Mouse (Mus musculus) gastrocnemius, postnatal 10 days (tissue): ENCODE measurements around the gene Ankrd33. TPM values are rescaled to one million over a fixed set of nuclear protein-coding genes. Genes with fewer than 3 reads are reported as not detected.

Source experiments
- DNase-seq: peaks from one replicate; pipeline ENCODE4 v3.0.0; 2021; ENCODE audit warnings: mixed read lengths
- long read RNA-seq, 2 experiments: library from polyadenylated mRNA; stranded (forward); transcript quantifications; one replicate each; pipeline ENCODE4 v2.0.0; 2021
- total RNA-seq, 2 experiments: library from RNA; stranded (reverse); gene quantifications; 2 replicates each; pipeline ENCODE4 v1.2.3; 2021

Ankrd33 gene
- not detected for total RNA-seq
- long read RNA-seq, experiment 1, result 0 reads
- long read RNA-seq, experiment 2, result 0 reads

- DNase-seq, result no peak
Measured at GRCm38 (mm10) chr15:101115511-101116110, at the start of gene Ankrd33. Gene Ankrd33 (plus strand): TSS chr15:101115755.

DNA sequence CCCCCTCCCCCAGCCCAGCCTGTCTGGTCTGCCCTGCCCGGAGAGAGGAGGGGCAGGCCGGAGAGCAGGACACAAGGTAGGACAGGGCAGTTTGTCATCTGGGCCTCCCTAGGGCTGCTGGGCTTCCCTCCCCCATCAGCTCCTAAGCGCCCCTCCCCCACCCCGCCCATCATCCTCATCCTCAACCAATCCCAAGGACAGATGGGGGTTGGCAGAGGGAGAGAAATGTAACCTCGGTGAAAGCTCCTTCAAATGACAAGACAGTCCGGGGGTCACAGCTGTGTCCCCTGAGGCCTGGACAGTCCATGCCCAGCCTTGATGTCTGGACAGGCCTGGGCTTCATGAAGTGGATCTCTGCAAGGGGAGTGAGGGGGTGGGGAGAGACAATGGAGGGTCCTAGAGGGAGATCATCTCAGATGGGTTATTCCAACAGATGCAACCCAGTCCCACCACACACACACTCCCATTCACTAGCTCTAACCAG, 49.1 kb upstream of the Ankrd33 start:
- DNase-seq, result no peak

DNA sequence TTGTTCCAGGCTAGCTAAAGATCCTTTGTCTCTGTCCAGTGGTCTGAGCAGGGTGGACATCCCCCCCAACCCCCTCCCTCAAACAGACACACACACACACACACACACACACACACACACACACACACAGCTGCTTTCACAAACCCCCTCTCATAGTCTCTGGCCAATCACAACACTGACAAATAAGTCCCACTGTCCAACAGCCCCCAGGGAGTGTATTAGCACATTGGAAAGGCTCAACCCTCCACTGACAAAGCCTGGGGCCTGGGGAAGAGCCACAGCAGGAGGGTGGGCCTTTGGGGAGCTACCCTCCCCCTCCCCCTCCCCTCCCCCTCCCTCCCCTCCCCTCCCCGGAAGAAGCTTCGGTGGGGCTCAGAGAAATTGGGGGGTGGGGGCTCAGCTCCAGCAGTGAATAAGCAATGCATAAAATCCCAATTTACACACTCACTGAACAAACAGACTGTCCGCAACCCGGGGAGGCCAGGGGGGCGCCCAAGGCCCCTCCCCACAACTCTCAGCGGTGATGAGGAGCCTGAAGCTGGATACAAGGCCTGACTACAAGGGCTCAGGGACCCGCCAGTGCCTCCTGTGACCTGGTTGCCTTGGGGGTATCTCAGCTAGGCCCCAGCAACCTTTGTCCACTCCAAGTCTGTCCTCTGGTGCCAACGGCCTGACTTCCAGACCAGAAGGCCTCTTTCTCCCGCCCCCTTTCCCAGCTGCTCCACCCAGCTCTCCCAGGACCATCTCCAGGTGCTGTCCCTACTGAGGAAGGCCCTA, 48.4 kb upstream of the Ankrd33 start:
- DNase-seq, result no peak

DNA sequence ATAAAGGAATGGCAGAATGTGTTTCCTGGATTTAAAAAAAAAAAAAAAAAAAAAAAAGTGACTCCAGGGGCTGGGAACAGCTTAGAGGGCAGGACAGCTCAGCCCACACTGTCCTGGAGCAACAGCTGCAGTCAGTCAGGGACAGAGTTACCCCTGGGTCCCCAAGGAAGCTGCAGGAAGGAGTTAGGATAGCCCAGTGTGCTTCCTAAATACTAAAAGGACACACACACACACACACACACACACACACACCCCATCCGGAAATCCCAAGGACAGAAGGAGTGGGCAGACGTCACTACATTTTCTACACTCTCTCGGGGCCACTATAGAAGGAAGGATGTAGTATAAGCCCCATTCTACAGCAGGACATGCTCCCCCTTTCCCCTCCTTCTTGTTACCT, 47.5 kb upstream of the Ankrd33 start:
- no peak for DNase-seq

DNA sequence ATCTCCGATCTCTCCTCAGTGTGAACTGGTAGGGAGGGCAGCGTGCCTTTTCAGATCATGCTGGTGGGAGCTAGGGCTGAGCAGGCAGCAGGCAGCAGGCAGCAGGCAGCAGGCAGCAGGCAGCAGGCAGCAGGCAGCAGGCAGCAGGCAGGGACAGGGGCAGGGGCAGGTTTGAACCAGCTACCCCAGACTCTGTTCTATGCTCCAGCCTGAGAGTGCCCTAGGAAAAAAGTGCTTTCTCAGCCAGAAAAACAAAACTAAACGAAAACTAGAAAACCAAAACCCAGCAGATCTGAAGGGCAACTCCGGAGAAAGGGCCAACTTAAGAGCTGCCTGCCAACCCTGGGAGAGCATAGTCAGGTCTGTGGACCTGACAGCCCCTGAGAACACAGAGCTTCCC, 46.9 kb upstream of the Ankrd33 start:
- no peak for DNase-seq

- no peak for DNase-seq
Measured at GRCm38 (mm10) chr15:101069641-101070190, 45.8 kb upstream of the Ankrd33 start.

- no peak for DNase-seq
Measured at GRCm38 (mm10) chr15:101070762-101071161, 44.8 kb upstream of the Ankrd33 start.

GRCm38 (mm10) chr15:101072736-101073135, 42.8 kb upstream of the Ankrd33 start:
- DNase-seq, result no peak

- DNase-seq, result no peak
Measured at GRCm38 (mm10) chr15:101074067-101074466, 41.5 kb upstream of the Ankrd33 start.

- no peak for DNase-seq
Measured at GRCm38 (mm10) chr15:101075150-101075549, 40.4 kb upstream of the Ankrd33 start.

- DNase-seq, result no peak
Measured at GRCm38 (mm10) chr15:101075656-101076055, 39.9 kb upstream of the Ankrd33 start.

DNA sequence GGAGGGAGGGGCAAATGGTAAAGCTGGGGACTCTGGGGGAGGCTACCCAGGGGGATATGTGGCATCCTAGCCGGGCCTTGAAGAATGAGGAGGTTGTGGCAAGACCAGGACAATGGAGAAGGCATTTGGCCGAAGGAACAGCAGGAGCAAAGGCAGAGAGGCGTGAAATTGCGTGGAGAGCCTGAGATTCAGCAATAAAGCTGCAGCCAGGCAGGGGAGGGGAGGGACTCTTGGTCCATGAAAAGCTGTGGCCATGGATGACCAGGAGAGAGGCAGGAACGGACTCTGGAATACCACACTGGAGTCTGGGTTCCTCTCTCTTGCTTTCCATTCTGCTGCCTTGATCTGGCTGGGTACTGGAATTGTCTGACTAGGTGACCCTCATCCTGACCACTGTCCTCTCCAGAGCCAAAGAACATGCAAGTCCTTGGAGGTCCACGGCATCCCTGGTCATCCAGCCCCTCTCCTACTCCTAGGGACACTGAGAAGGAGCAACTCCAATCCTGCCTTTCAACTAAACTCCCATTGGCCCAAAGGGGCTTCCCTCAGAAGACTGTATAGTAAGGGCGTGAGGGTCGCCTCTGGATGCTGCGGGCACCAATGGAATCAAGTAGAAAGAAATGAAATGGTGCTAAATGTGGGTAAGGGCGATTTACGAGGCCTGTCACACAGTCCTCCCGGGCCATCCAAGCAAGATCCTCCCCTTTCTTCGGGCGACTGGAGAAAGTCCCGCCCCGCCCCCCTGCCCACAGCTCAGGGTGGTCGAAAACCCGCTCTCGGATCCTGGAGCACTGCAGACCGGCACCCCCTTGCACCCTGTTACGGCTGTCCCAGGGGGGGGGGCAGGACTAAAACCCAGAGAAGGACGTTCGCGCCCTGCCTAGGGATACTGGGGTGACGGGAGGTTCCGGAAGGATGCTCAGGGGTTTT, 39.2 kb upstream of the Ankrd33 start:
- no peak for DNase-seq

DNA sequence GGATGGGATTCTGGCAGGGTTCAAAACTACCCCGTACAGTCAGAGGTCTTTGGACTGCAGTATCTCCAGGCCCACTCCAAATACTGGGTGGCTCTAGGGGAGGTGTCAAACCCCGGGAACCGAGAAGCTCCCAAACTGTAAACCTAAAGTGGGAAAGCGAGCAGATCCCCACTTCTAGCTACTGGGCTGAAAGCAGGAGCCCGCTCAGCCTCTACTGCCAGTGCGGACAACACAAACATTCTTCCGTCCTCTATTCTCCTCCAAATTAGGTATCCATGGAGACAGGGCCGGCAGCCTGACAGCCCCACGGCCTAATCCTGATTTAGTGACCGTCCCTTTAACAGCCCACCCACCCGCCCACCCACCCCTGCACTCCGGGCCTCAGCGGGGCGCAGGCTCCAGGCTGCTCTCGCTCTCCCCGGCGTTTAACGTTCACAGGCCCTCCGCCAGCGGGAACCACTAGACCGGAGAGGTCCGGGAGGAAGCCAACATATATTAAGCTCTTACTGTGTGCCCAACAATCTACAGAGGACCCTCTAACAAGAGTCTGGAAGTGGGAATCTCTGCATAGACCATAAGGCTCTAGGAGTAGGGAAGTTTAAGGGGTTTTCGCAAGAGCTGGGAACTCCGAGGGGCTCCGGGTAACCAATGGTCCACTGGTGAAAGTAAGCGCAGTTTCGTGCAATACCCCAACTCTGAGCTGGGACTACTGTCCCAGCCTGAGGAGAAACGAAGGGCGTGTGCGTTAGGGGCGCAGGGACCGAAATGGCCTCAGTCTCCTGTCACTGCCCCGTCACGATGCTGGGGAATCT, 38.3 kb upstream of the Ankrd33 start:
- no peak for DNase-seq

GRCm38 (mm10) chr15:101077813-101078730, 37.5 kb upstream of the Ankrd33 start, which contains the start of gene Fignl2:
Gene Fignl2 (minus strand): TSS chr15:101078567.
- DNase-seq, result peak; percentile 52

GRCm38 (mm10) chr15:101078731-101079156, 36.8 kb upstream of the Ankrd33 start:
- peak; percentile 80 for DNase-seq

DNA sequence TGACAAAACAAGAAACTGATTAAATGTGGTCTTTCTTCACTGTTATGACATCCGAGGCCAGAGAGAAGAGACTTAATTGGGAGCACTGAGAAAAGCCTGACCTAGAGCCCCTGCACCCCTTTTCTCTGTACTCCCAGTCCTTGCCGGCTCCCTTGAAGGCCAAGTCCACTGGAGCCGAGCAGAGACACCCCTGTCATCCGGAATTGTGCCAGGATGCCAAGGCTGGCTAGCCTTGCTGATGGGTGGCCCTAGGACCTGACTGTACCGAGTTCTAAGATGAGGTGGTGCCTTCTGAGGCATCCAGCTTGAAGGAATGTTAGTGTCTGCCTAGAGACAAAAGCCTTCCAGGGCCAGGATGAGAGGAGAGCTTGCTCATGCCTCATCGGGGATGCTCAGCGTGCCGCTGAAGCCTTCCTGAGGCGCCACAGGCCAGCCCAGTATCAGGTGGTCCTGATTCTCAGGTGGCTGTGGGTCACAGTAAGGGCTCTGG, 35.5 kb upstream of the Ankrd33 start:
- no peak for DNase-seq

DNA sequence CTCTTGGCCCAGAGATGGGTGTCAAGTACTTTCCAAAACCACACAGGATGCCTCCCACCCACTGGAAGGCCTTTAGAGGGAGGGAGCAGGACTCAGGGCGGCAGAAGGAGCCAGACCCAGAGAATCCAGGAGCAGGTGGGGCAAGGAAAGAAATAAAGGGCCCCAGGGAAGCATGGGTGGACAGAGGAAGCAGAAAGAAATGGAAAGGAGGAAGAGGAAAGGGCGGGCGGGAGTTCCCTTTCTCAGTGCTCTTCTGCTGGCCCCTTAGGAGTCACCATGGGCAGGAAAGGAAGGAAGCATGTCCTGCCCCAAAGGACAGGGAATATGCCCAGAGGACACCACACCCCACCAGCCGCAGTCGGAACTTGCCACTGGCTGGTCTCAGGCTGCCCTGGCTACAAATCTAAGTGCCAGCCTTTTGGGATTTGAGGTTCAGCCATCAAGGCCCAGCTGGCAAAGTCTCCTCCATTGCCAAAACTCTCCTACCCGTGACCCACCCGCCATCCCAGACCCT, 34.5 kb upstream of the Ankrd33 start:
- DNase-seq, result no peak

- DNase-seq, result no peak
Measured at GRCm38 (mm10) chr15:101082236-101082635, 33.3 kb upstream of the Ankrd33 start.

GRCm38 (mm10) chr15:101084499-101084898, 31.1 kb upstream of the Ankrd33 start:
- DNase-seq, result no peak

DNA sequence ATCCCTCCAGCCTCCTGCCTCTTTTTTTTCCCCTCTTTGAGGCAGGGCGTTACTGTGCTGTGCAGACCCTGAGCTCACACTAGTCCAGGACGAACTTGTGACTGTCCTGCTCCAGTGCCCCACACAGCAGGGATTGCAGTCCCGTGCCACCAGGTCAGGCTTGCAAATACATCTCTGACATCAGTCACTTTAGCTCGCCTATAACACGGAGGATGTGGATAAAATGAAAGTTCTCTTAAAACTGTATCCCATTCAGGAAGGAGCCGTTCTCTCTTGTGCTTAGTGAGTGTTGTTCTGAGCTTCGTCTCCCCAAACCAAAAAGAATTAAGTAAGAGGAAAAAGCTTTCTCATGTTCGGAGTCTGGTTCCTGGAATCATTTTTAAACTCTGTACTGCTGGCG, 29.1 kb upstream of the Ankrd33 start:
- DNase-seq, result no peak
